Mouse (Mus musculus) embryonic facial prominence, embryonic 10.5 days (tissue): ENCODE data around the gene Gm853. TPM values are rescaled to one million over a fixed set of nuclear protein-coding genes. Genes with fewer than 3 reads are reported as not detected.
A peak's percentile ranks its signal among the peaks of the same experiment; 100 is the strongest.

Source experiments
- DNase-seq: peaks from one replicate; pipeline ENCODE4 v3.0.0-alpha.2; 2017; ENCODE audit warnings: low spot score
- H3K27ac ChIP-seq: fragments of 300-500 bp; sonication (generic); replicated peaks from 2 replicates; pipeline ENCODE4 v1.5.1; 2016; ENCODE audit warnings: mild to moderate bottlenecking
- H3K27me3 ChIP-seq: fragments of 300-500 bp; sonication (generic); replicated peaks from 2 replicates; pipeline ENCODE4 v1.6.1; 2016; ENCODE audit warnings: low read depth, mild to moderate bottlenecking; ENCODE audit not compliant: poor library complexity, severe bottlenecking
- H3K36me3 ChIP-seq: fragments of 300-500 bp; sonication (generic); replicated peaks from 2 replicates; pipeline ENCODE4 v1.6.1; 2016; ENCODE audit warnings: mild to moderate bottlenecking, moderate library complexity
- H3K4me1 ChIP-seq: fragments of 300-500 bp; sonication (generic); 2 replicates; pipeline ENCODE4 v1.6.1; 2016
- H3K4me3 ChIP-seq: fragments of 300-500 bp; sonication (generic); 2 replicates; pipeline ENCODE4 v1.5.1; 2016; ENCODE audit warnings: mild to moderate bottlenecking, moderate library complexity
- H3K9me3 ChIP-seq: fragments of 300-500 bp; sonication (generic); 2 replicates; pipeline ENCODE4 v1.6.1; 2016; ENCODE audit warnings: mild to moderate bottlenecking
- WGBS: fragments of 180-500 bp; shearing (Covaris S2); methylation state at CpG from one replicate; pipeline ENCODE4 v1.1.7; 2016; 5-methylcytosine and 5-hydroxymethylcytosine counted together
- polyA plus RNA-seq: library from polyadenylated mRNA; unstranded; fragments of >200 nt; fragmentation: Nextera tagmentation; extraction: Ambion mirVana; gene quantifications from 2 replicates; pipeline ENCODE4 v1.2.1, GENCODE M21; 2016

The Gm853 gene
- polyA plus RNA-seq, 1 experiment from 2014 or later: not detected

GRCm38 (mm10) chr4:130211870-130212269 lies 10.3 kb downstream of the Gm853 start:
- H3K27me3 ChIP-seq: no peaks in the 10 kb centered on the region
- peaks cover 9% of the 10 kb centered on the region for H3K9me3 ChIP-seq
- DNase-seq: no peak
- no peak overlapping the region for H3K4me3 ChIP-seq
- H3K27ac ChIP-seq: no peak overlapping the region
- H3K36me3 ChIP-seq: no peaks in the 10 kb centered on the region
- WGBS: 96% methylated on average over 2 of the region's 2 CpGs
- no peaks in the 10 kb centered on the region for H3K4me1 ChIP-seq

GRCm38 (mm10) chr4:130198694-130199670 lies 23.2 kb downstream of the Gm853 start:
- H3K27ac ChIP-seq: peak overlapping the region; percentile 7; the same call in 1 of the 2 replicates

GRCm38 (mm10) chr4:130196542-130196941 lies 25.7 kb downstream of the Gm853 start:
- Histone ChIP-seq H3K9me3 (no peaks in the 10 kb centered on the region; the same call in 1 of the 2 replicates), H3K27ac (no peak overlapping the region), H3K27me3 (peaks cover 23% of the 10 kb centered on the region), H3K36me3 (no peaks in the 10 kb centered on the region), H3K4me3 (no peak overlapping the region), H3K4me1 (peaks cover 16% of the 10 kb centered on the region)
- WGBS: 78% methylated on average over 8 of the region's 8 CpGs
- no peak for DNase-seq

More at GRCm38 (mm10) chr4:130198694-130199670, 23.2 kb downstream of the Gm853 start:
- Histone ChIP-seq H3K27me3 (peaks cover 23% of the 10 kb centered on the region), H3K36me3 (no peaks in the 10 kb centered on the region), H3K4me3 (peak overlapping the region; percentile 50), H3K9me3 (peaks cover 13% of the 10 kb centered on the region), H3K4me1 (peaks cover 16% of the 10 kb centered on the region)
- DNase-seq: peak; percentile 88
- WGBS: 17% methylated on average over 35 of the region's 35 CpGs

GRCm38 (mm10) chr4:130195924-130196323 lies 26.3 kb downstream of the Gm853 start:
- Histone ChIP-seq H3K36me3 (no peaks in the 10 kb centered on the region), H3K4me1 (peaks cover 16% of the 10 kb centered on the region), H3K9me3 (no peaks in the 10 kb centered on the region; the same call in 1 of the 2 replicates), H3K27ac (no peak overlapping the region), H3K4me3 (no peak overlapping the region), H3K27me3 (peaks cover 20% of the 10 kb centered on the region)
- 74% methylated on average over 13 of the region's 13 CpGs for WGBS
- DNase-seq: no peak

GRCm38 (mm10) chr4:130192266-130192665 lies 29.9 kb downstream of the Gm853 start:
- Histone ChIP-seq H3K27ac (no peak overlapping the region), H3K4me3 (no peak overlapping the region), H3K36me3 (no peaks in the 10 kb centered on the region), H3K27me3 (0 out of 2 replicates have a peak, but pooled peaks cover 4% of the 10 kb centered on the region), H3K4me1 (peaks cover 11% of the 10 kb centered on the region; the same call in 1 of the 2 replicates), H3K9me3 (no peaks in the 10 kb centered on the region; the same call in 1 of the 2 replicates)
- 76% methylated on average over 9 of the region's 9 CpGs for WGBS
- no peak for DNase-seq

GRCm38 (mm10) chr4:130189606-130190005 lies 32.6 kb downstream of the Gm853 start:
- no peak overlapping the region for H3K4me3 ChIP-seq
- peaks cover 5% of the 10 kb centered on the region; the same call in 1 of the 2 replicates for H3K4me1 ChIP-seq
- DNase-seq: no peak
- H3K36me3 ChIP-seq: no peaks in the 10 kb centered on the region
- 60% methylated on average over 7 of the region's 7 CpGs for WGBS
- no peak overlapping the region for H3K27ac ChIP-seq
- H3K9me3 ChIP-seq: no peaks in the 10 kb centered on the region
- 0 out of 2 replicates have a peak, but pooled peaks cover 4% of the 10 kb centered on the region for H3K27me3 ChIP-seq

GRCm38 (mm10) chr4:130188806-130189297 lies 33.3 kb downstream of the Gm853 start:
- Histone ChIP-seq H3K27ac (no peak overlapping the region), H3K4me1 (peaks cover 7% of the 10 kb centered on the region), H3K27me3 (0 out of 2 replicates have a peak, but pooled peaks cover 4% of the 10 kb centered on the region), H3K9me3 (no peaks in the 10 kb centered on the region), H3K4me3 (peak overlapping the region; percentile 41), H3K36me3 (no peaks in the 10 kb centered on the region)
- WGBS: 6% methylated on average over 13 of the region's 13 CpGs
- peak; percentile 87 for DNase-seq

GRCm38 (mm10) chr4:130186891-130187290 lies 35.3 kb downstream of the Gm853 start:
- Histone ChIP-seq H3K27me3 (0 out of 2 replicates have a peak, but pooled peaks cover 4% of the 10 kb centered on the region), H3K4me1 (peaks cover 16% of the 10 kb centered on the region), H3K27ac (no peak overlapping the region), H3K36me3 (no peaks in the 10 kb centered on the region), H3K9me3 (no peaks in the 10 kb centered on the region), H3K4me3 (no peak overlapping the region)
- no peak for DNase-seq
- 89% methylated on average over 12 of the region's 12 CpGs for WGBS

- DNase-seq: no peak
- Histone ChIP-seq H3K36me3 (no peaks in the 10 kb centered on the region), H3K9me3 (no peaks in the 10 kb centered on the region), H3K27me3 (0 out of 2 replicates have a peak, but pooled peaks cover 4% of the 10 kb centered on the region), H3K27ac (no peak overlapping the region), H3K4me1 (peaks cover 17% of the 10 kb centered on the region), H3K4me3 (no peak overlapping the region)
- 82% methylated on average over 9 of the region's 9 CpGs for WGBS
Observed at GRCm38 (mm10) chr4:130186450-130186849, 35.8 kb downstream of the Gm853 start.

GRCm38 (mm10) chr4:130183879-130184278 lies 38.3 kb downstream of the Gm853 start:
- H3K9me3 ChIP-seq: no peaks in the 10 kb centered on the region
- no peak for DNase-seq
- 94% methylated on average over 5 of the region's 5 CpGs for WGBS

GRCm38 (mm10) chr4:130183023-130183422 lies 39.2 kb downstream of the Gm853 start:
- DNase-seq: no peak
- Histone ChIP-seq H3K36me3 (no peaks in the 10 kb centered on the region), H3K27me3 (peaks cover 9% of the 10 kb centered on the region; the same call in 1 of the 2 replicates), H3K4me3 (no peak overlapping the region), H3K4me1 (peaks cover 20% of the 10 kb centered on the region), H3K9me3 (no peaks in the 10 kb centered on the region), H3K27ac (peak overlapping the region; percentile 65)
- WGBS: 80% methylated on average over 13 of the region's 13 CpGs

More at GRCm38 (mm10) chr4:130183879-130184278, 38.3 kb downstream of the Gm853 start:
- Histone ChIP-seq H3K27me3 (peaks cover 11% of the 10 kb centered on the region; the same call in 1 of the 2 replicates), H3K4me3 (no peak overlapping the region), H3K36me3 (no peaks in the 10 kb centered on the region), H3K27ac (0 out of 2 replicates have a peak overlapping the region, but pooled peaks have one; percentile 5), H3K4me1 (peaks cover 23% of the 10 kb centered on the region)

- Histone ChIP-seq H3K4me1 (peaks cover 29% of the 10 kb centered on the region), H3K27me3 (peaks cover 14% of the 10 kb centered on the region; the same call in 1 of the 2 replicates), H3K27ac (no peak overlapping the region), H3K4me3 (no peak overlapping the region), H3K36me3 (no peaks in the 10 kb centered on the region), H3K9me3 (no peaks in the 10 kb centered on the region)
- 84% methylated on average over 4 of the region's 4 CpGs for WGBS
- DNase-seq: no peak
Observed at GRCm38 (mm10) chr4:130181886-130182285, 40.3 kb downstream of the Gm853 start.
